Mouse (Mus musculus) MEL (cell line): ENCODE measurements around the gene Ocln. TPM values are rescaled to one million over a fixed set of nuclear protein-coding genes. Genes with fewer than 3 reads are reported as not detected.

Experiments used
- DNase-seq: peaks from one replicate; pipeline ENCODE4 v3.0.0; 2011; ENCODE audit warnings: low read depth, low spot score
- H3K27ac ChIP-seq: 2 replicates; pipeline ENCODE4 v1.5.1; 2012; ENCODE audit warnings: low read depth, mild to moderate bottlenecking, control low read depth, low read length, moderate library complexity; ENCODE audit not compliant: control insufficient read depth
- H3K27me3 ChIP-seq, 2 experiments: fragments of 150-350 bp in 1 of 2; sonication (generic) in 1 of 2; 2 replicates each; pipeline ENCODE4 v1.6.1; 2012; ENCODE audit warnings: low read length in 2 of 2, mild to moderate bottlenecking in 2 of 2, improper control_type of control experiment in 1 of 2, moderate library complexity in 1 of 2; ENCODE audit not compliant: insufficient read depth in 2 of 2, control insufficient read depth in 1 of 2
- H3K36me3 ChIP-seq, 2 experiments: 2 replicates each; pipeline ENCODE4 v1.6.1; 2012 to 2014; ENCODE audit warnings: low read length in 2 of 2, improper control_type of control experiment in 1 of 2, inconsistent platforms in 1 of 2, mild to moderate bottlenecking in 1 of 2; ENCODE audit not compliant: insufficient read depth in 2 of 2, control insufficient read depth in 1 of 2
- H3K4me1 ChIP-seq, 2 experiments: fragments of 150-350 bp in 1 of 2; sonication (generic) in 1 of 2; 2 replicates each; pipeline ENCODE4 v1.6.1; 2012; ENCODE audit warnings: low read length in 2 of 2, improper control_type of control experiment in 1 of 2, mild to moderate bottlenecking in 1 of 2; ENCODE audit not compliant: insufficient read depth in 2 of 2, control insufficient read depth in 1 of 2
- H3K4me3 ChIP-seq, 2 experiments: fragments of 150-350 bp in 1 of 2; sonication (generic) in 1 of 2; 2 replicates each; pipeline ENCODE4 v1.5.1; 2012; ENCODE audit warnings: low read depth in 2 of 2, low read length in 2 of 2, mild to moderate bottlenecking in 2 of 2, moderate library complexity in 2 of 2, control low read depth in 1 of 2, improper control_type of control experiment in 1 of 2; ENCODE audit not compliant: control insufficient read depth in 1 of 2, insufficient read depth in 1 of 2
- H3K79me2 ChIP-seq: 2 replicates; pipeline ENCODE4 v1.6.1; 2012; ENCODE audit warnings: mild to moderate bottlenecking, low read length, moderate library complexity; ENCODE audit not compliant: control insufficient read depth, poor library complexity, insufficient read depth
- H3K9ac ChIP-seq: 2 replicates; pipeline ENCODE4 v1.6.1; 2012; ENCODE audit warnings: low read depth, mild to moderate bottlenecking, control low read depth, low read length, moderate library complexity; ENCODE audit not compliant: control insufficient read depth, poor library complexity, severe bottlenecking
- H3K9me3 ChIP-seq: fragments of 150-350 bp; sonication (generic); replicated peaks from 2 replicates; pipeline ENCODE4 v1.6.1; 2012; ENCODE audit warnings: mild to moderate bottlenecking, low read length, improper control_type of control experiment, moderate library complexity; ENCODE audit not compliant: insufficient read depth
- BHLHE40 ChIP-seq: IDR thresholded peaks from 2 replicates; pipeline ENCODE4 v1.6.1; 2012; ENCODE audit warnings: low read depth, mild to moderate bottlenecking, inconsistent platforms, low read length, improper control_type of control experiment, borderline replicate concordance
- CTCF ChIP-seq, 3 experiments: IDR thresholded peaks in 2 of 3; conservative IDR thresholded peaks in 1 of 3; 2 replicates each; pipeline ENCODE4 v1.5.1; 2011 to 2012; ENCODE audit warnings: low read length in 3 of 3, low read depth in 2 of 3, mild to moderate bottlenecking in 2 of 3, improper control_type of control experiment in 1 of 3, inconsistent platforms in 1 of 3, mixed read lengths in 1 of 3, moderate library complexity in 1 of 3; ENCODE audit not compliant: control insufficient read depth in 1 of 3, insufficient read depth in 1 of 3, poor library complexity in 1 of 3, severe bottlenecking in 1 of 3
- ELF1 ChIP-seq: IDR thresholded peaks from 2 replicates; pipeline ENCODE4 v1.6.1; 2014; ENCODE audit warnings: low read depth, mild to moderate bottlenecking, inconsistent platforms, low read length, improper control_type of control experiment, moderate library complexity
- ETS1 ChIP-seq: IDR thresholded peaks from 2 replicates; pipeline ENCODE4 v1.6.1; 2012; ENCODE audit warnings: low read depth, mild to moderate bottlenecking, inconsistent platforms, low read length, improper control_type of control experiment, moderate library complexity
- GABPA ChIP-seq: IDR thresholded peaks from 2 replicates; pipeline ENCODE4 v1.6.1; 2012; ENCODE audit warnings: low read depth, mild to moderate bottlenecking, inconsistent platforms, low read length, improper control_type of control experiment, moderate library complexity
- HCFC1 ChIP-seq: IDR thresholded peaks from 2 replicates; pipeline ENCODE4 v1.6.1; 2012; ENCODE audit warnings: low read depth, mild to moderate bottlenecking, inconsistent platforms, low read length, improper control_type of control experiment, moderate library complexity
- JUND ChIP-seq: IDR thresholded peaks from 2 replicates; pipeline ENCODE4 v1.6.1; 2011; ENCODE audit warnings: low read depth, mild to moderate bottlenecking, improper control_type of control experiment, low read length
- KAT2A ChIP-seq: conservative IDR thresholded peaks from 2 replicates; pipeline ENCODE4 v1.6.1; 2012; ENCODE audit warnings: low read depth, low read length, improper control_type of control experiment, inconsistent platforms
- MAFK ChIP-seq: IDR thresholded peaks from 2 replicates; pipeline ENCODE4 v1.6.1; 2011; ENCODE audit warnings: low read depth, mild to moderate bottlenecking, low read length, improper control_type of control experiment, borderline replicate concordance
- MAZ ChIP-seq: IDR thresholded peaks from 2 replicates; pipeline ENCODE4 v1.6.1; 2012; ENCODE audit warnings: low read depth, mild to moderate bottlenecking, inconsistent platforms, low read length, improper control_type of control experiment
- MEF2A ChIP-seq: IDR thresholded peaks from 2 replicates; pipeline ENCODE4 v1.6.1; 2014; ENCODE audit warnings: low read depth, mild to moderate bottlenecking, inconsistent platforms, low read length, improper control_type of control experiment; ENCODE audit not compliant: poor library complexity, insufficient replicate concordance, severe bottlenecking; ENCODE audit errors: extremely low read depth
- MXI1 ChIP-seq: IDR thresholded peaks from 2 replicates; pipeline ENCODE4 v1.6.1; 2011; ENCODE audit warnings: mild to moderate bottlenecking, low read depth, low read length, improper control_type of control experiment
- POLR2AphosphoS5 ChIP-seq: IDR thresholded peaks from 2 replicates; pipeline ENCODE4 v1.6.1; 2012; ENCODE audit warnings: low read depth, borderline replicate concordance, mild to moderate bottlenecking, inconsistent platforms, low read length, moderate library complexity, mixed read lengths
- RCOR1 ChIP-seq: IDR thresholded peaks from 2 replicates; pipeline ENCODE4 v1.6.1; 2012; ENCODE audit warnings: low read depth, mild to moderate bottlenecking, inconsistent platforms, low read length, improper control_type of control experiment
- SIN3A ChIP-seq: IDR thresholded peaks from 2 replicates; pipeline ENCODE4 v1.6.1; 2012; ENCODE audit warnings: low read length, improper control_type of control experiment, inconsistent platforms
- TAL1 ChIP-seq: IDR thresholded peaks from 2 replicates; pipeline ENCODE4 v1.6.1; 2012; ENCODE audit warnings: mild to moderate bottlenecking, inconsistent platforms, low read length, moderate library complexity, mixed read lengths
- TCF12 ChIP-seq: IDR thresholded peaks from 2 replicates; pipeline ENCODE4 v1.6.1; 2014; ENCODE audit warnings: low read depth, mild to moderate bottlenecking, inconsistent platforms, low read length, improper control_type of control experiment, moderate library complexity
- ZC3H11A ChIP-seq: IDR thresholded peaks from 2 replicates; pipeline ENCODE4 v1.6.1; 2012; ENCODE audit warnings: low read depth, mild to moderate bottlenecking, inconsistent platforms, low read length, improper control_type of control experiment
- ZKSCAN1 ChIP-seq: IDR thresholded peaks from 2 replicates; pipeline ENCODE4 v1.6.1; 2012; ENCODE audit warnings: low read depth, mild to moderate bottlenecking, inconsistent platforms, low read length, improper control_type of control experiment, moderate library complexity
- polyA plus RNA-seq, 2 experiments: library from polyadenylated mRNA; stranded (reverse) in 1 of 2; unstranded in 1 of 2; fragments of >175 nt in 1 of 2; fragments of >200 nt in 1 of 2; gene quantifications; 2 replicates each; pipeline versions ENCODE4 v1.2.1 to v1.2.4; 2012; ENCODE audit warnings: low replicate concordance in 2 of 2, low read depth in 1 of 2; ENCODE audit not compliant: insufficient read length in 2 of 2, insufficient read depth in 1 of 2, missing spikeins in 1 of 2
- total RNA-seq: library from RNA; depleted of rRNA; stranded (reverse); fragments of 300-350 nt; gene quantifications from 2 replicates; pipeline ENCODE4 v1.2.3, GENCODE M21; 2012

Ocln gene
- total and polyA plus RNA-seq, 3 experiments, result 0.31 to 0.58 TPM; not detected in 1

DNA sequence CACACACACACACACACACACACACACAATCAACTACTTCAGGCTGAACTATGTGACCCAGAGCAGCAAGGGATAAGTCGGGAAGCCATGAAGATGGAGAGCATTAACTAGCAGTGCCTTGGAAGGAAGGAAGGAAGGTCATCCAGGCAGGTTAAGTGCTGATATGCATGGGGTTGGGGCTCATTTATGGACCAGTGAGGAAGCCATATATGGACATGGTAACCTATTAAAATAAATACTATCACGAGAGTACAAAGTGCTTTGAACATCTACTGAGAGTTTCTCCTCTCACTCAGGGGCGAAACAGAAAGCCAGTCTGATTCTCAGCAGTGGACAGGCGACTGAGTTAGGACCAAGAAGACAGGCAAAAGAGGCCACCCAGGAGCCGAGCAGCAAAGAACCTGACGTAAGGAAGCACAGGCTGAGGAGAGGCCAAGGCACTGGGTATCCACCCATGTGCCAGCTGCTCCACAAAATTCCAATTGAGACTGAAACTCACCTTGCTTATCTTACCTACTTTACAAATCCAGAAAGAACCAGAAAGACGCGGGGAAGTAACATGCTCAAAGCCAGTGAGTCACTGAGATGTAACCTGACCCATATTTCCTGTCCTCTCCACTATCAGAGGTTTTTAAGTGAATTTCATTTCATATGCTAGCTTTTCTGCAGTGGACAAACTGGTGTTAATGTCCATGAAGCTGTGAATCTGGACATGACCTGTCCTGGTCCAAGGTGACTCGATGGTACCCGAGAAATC lies 9.3 kb downstream of the Ocln start:
- Histone ChIP-seq H3K36me3 (no peaks in the 10 kb centered on the region), H3K79me2 (no peaks in the 10 kb centered on the region), H3K27ac (no peak overlapping the region), H3K9me3 (no peaks in the 10 kb centered on the region), H3K9ac (no peak overlapping the region), H3K27me3 (peaks cover 0 to 4% of the 10 kb centered on the region in 2 experiments; a peak in 2 of 4 replicates), H3K4me1 (no peaks in the 10 kb centered on the region), H3K4me3 (no peak overlapping the region)
- TF ChIP-seq BHLHE40 (no peak), RCOR1 (no peak), GABPA (no peak), ELF1 (no peak), POLR2AphosphoS5 (no peak), ZC3H11A (no peak), TCF12 (no peak), JUND (no peak), HCFC1 (no peak), SIN3A (no peak), MEF2A (no peak), CTCF (IDR thresholded peaks at IDR 0.05 in 2 of 3, conservative IDR thresholded peaks at IDR 0.05 in 1 of 3; ENCODE audit: control insufficient read depth in 1 of 3, insufficient read depth in 1 of 3, low read depth in 2 of 3, low read length in 3 of 3, poor library complexity in 1 of 3, severe bottlenecking in 1 of 3) (no peak), MAFK (no peak), ZKSCAN1 (no peak)
- DNase-seq, result no peak

DNA sequence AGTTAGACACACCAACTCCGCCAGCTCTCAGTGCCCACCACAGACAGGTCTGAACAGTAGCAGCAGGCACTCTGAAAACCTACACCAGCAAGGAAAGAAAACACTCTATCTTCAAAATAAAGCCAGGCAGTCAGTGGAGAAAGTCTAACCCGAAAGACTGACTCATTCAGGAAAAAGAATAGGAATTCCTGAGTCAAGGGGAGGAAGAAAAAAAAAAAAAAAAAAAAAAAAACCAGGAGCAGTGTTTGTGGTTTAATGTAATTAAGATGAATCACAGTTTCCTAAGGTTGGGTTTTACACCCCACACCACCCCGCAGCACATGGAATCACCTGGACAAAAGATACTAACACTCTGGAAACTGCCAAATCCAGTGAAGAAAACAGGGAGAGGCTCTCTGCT lies 16.4 kb downstream of the Ocln start:
- no peak overlapping the region for H3K4me3 ChIP-seq
- H3K27me3 ChIP-seq, result peaks cover 0 to 5% of the 10 kb centered on the region in 2 experiments; a peak in 3 of 4 replicates
- no peak for DNase-seq
- H3K4me1 ChIP-seq, result no peaks in the 10 kb centered on the region
- no peak overlapping the region for H3K27ac ChIP-seq
- no peaks in the 10 kb centered on the region for H3K79me2 ChIP-seq
- no peak overlapping the region for H3K9ac ChIP-seq
- TF ChIP-seq KAT2A (no peak), TAL1 (no peak), MXI1 (no peak), JUND (no peak), MAZ (no peak), HCFC1 (no peak), ETS1 (no peak), ELF1 (no peak), TCF12 (no peak), POLR2AphosphoS5 (no peak)
- no peaks in the 10 kb centered on the region for H3K36me3 ChIP-seq
- no peaks in the 10 kb centered on the region for H3K9me3 ChIP-seq
